Mouse (Mus musculus) neural tube, embryonic 14.5 days (tissue): Measurements from ENCODE around the gene Uvrag. TPM values are rescaled to one million over a fixed set of nuclear protein-coding genes. Genes with fewer than 3 reads are reported as not detected.
"Not testable (repeated sequence)": the region's sequence is repeated elsewhere in the genome, so short reads cannot be mapped to it uniquely, and the experiment has no call there.

ENCODE experiments used
- ATAC-seq: fragments of 200-750 bp; cut with Nextera tagmentation; 2 replicates; pipeline ENCODE4 v1.8.0; 2017; ENCODE audit warnings: low read depth, mild to moderate bottlenecking, moderate TSS enrichment, moderate library complexity
- H3K27ac ChIP-seq: fragments of 300-500 bp; sonication (generic); 2 replicates; pipeline ENCODE4 v1.5.1; 2014; ENCODE audit warnings: low read depth, mild to moderate bottlenecking, control low read depth, low read length, moderate library complexity, mixed read lengths
- H3K27me3 ChIP-seq: fragments of 300-500 bp; sonication (generic); 2 replicates; pipeline ENCODE4 v1.6.1; 2014; ENCODE audit warnings: low read length; ENCODE audit not compliant: control insufficient read depth, insufficient read depth
- H3K36me3 ChIP-seq: fragments of 300-500 bp; sonication (generic); 2 replicates; pipeline ENCODE4 v1.6.1; 2014; ENCODE audit warnings: low read length, mixed read lengths; ENCODE audit not compliant: control insufficient read depth, insufficient read depth
- H3K4me1 ChIP-seq: fragments of 300-500 bp; sonication (generic); 2 replicates; pipeline ENCODE4 v1.6.1; 2014; ENCODE audit warnings: low read length; ENCODE audit not compliant: control insufficient read depth, insufficient read depth
- H3K4me2 ChIP-seq: fragments of 300-500 bp; sonication (generic); 2 replicates; pipeline ENCODE4 v1.6.1; 2014; ENCODE audit warnings: mild to moderate bottlenecking, low read depth, low read length, control low read depth
- H3K4me3 ChIP-seq: fragments of 300-500 bp; sonication (generic); 2 replicates; pipeline ENCODE4 v1.5.1; 2014; ENCODE audit warnings: low read depth, low read length, control low read depth, mixed read lengths
- H3K9ac ChIP-seq: fragments of 300-500 bp; sonication (generic); replicated peaks from 2 replicates; pipeline ENCODE4 v1.6.1; 2014; ENCODE audit warnings: low read depth, mild to moderate bottlenecking, control low read depth, low read length, mixed read lengths
- H3K9me3 ChIP-seq: fragments of 300-500 bp; sonication (generic); 2 replicates; pipeline ENCODE4 v1.6.1; 2016; ENCODE audit warnings: low read length; ENCODE audit not compliant: control insufficient read depth
- WGBS: fragments of 180-500 bp; shearing (Covaris S2); extraction: QIAGEN DNeasy Blood & Tissue Kit; methylation state at CpG from one replicate; pipeline ENCODE4 v1.1.7; 2014; 5-methylcytosine and 5-hydroxymethylcytosine counted together
- polyA plus RNA-seq: library from polyadenylated mRNA; unstranded; fragments of >200 nt; fragmentation: Nextera tagmentation; extraction: Ambion mirVana; gene quantifications from 2 replicates; pipeline ENCODE4 v1.2.1, GENCODE M21; 2014

The Uvrag gene
- polyA plus RNA-seq, 1 experiment from 2014 or later, result 23.8 TPM

- WGBS, result 5% methylated on average over 2 of the region's 2 CpGs
- Histone ChIP-seq H3K9ac (no peak overlapping the region), H3K4me2 (peak overlapping the region; percentile 4; the same call in 1 of the 2 replicates), H3K4me3 (no peak overlapping the region), H3K4me1 (peaks cover 7% of the 10 kb centered on the region; the same call in 1 of the 2 replicates), H3K9me3 (no peaks in the 10 kb centered on the region), H3K27ac (no peak overlapping the region), H3K27me3 (no peaks in the 10 kb centered on the region), H3K36me3 (no peaks in the 10 kb centered on the region)
- no peak for ATAC-seq
Observed at GRCm38 (mm10) chr7:99065920-99066319, 75.0 kb downstream of the Uvrag start.

GRCm38 (mm10) chr7:99065391-99065831 lies 75.5 kb downstream of the Uvrag start:
- Histone ChIP-seq H3K27ac (no peak overlapping the region), H3K4me1 (peaks cover 7% of the 10 kb centered on the region; the same call in 1 of the 2 replicates), H3K9me3 (no peaks in the 10 kb centered on the region), H3K27me3 (no peaks in the 10 kb centered on the region), H3K9ac (no peak overlapping the region), H3K4me2 (peak overlapping the region; percentile 4; the same call in 1 of the 2 replicates), H3K4me3 (no peak overlapping the region), H3K36me3 (no peaks in the 10 kb centered on the region)
- WGBS, result 2% methylated on average over 11 of the region's 11 CpGs
- peak; percentile 72 for ATAC-seq

GRCm38 (mm10) chr7:99064795-99065194 lies 76.1 kb downstream of the Uvrag start:
- Histone ChIP-seq H3K9me3 (no peaks in the 10 kb centered on the region), H3K4me3 (no peak overlapping the region), H3K36me3 (no peaks in the 10 kb centered on the region), H3K27me3 (no peaks in the 10 kb centered on the region), H3K27ac (no peak overlapping the region), H3K4me2 (no peak overlapping the region), H3K4me1 (peaks cover 7% of the 10 kb centered on the region; the same call in 1 of the 2 replicates), H3K9ac (no peak overlapping the region)
- WGBS, result 38% methylated on average over 3 of the region's 3 CpGs
- ATAC-seq, result no peak

- H3K9ac ChIP-seq, H3K4me3 ChIP-seq, H3K27ac ChIP-seq, H3K4me2 ChIP-seq, H3K9me3 ChIP-seq, H3K27me3 ChIP-seq, H3K4me1 ChIP-seq, H3K36me3 ChIP-seq: not testable (repeated sequence)
- WGBS, result 81% methylated on average over 3 of the region's 3 CpGs
- peak; percentile 54; the same call in 1 of the 2 replicates for ATAC-seq
Observed at GRCm38 (mm10) chr7:99062263-99062662, 78.7 kb downstream of the Uvrag start.

GRCm38 (mm10) chr7:99061056-99061680 lies 79.8 kb downstream of the Uvrag start:
- Histone ChIP-seq H3K4me3 (no peak overlapping the region), H3K4me2 (no peak overlapping the region), H3K27ac (no peak overlapping the region), H3K9me3 (no peaks in the 10 kb centered on the region), H3K36me3 (no peaks in the 10 kb centered on the region), H3K4me1 (peaks cover 7% of the 10 kb centered on the region; the same call in 1 of the 2 replicates), H3K27me3 (no peaks in the 10 kb centered on the region), H3K9ac (no peak overlapping the region)
- no peak for ATAC-seq
- WGBS, result 72% methylated on average over 7 of the region's 7 CpGs

GRCm38 (mm10) chr7:99060476-99060875 lies 80.5 kb downstream of the Uvrag start:
- Histone ChIP-seq H3K9ac (no peak overlapping the region), H3K9me3 (no peaks in the 10 kb centered on the region), H3K4me3 (no peak overlapping the region), H3K27me3 (no peaks in the 10 kb centered on the region), H3K4me2 (no peak overlapping the region), H3K36me3 (no peaks in the 10 kb centered on the region), H3K4me1 (peaks cover 3% of the 10 kb centered on the region; the same call in 1 of the 2 replicates), H3K27ac (no peak overlapping the region)
- 88% methylated on average over 5 of the region's 5 CpGs for WGBS
- no peak for ATAC-seq

GRCm38 (mm10) chr7:99059934-99060333 lies 81.0 kb downstream of the Uvrag start:
- H3K4me1 ChIP-seq, result no peaks in the 10 kb centered on the region
- ATAC-seq, result no peak
- no peak overlapping the region for H3K4me3 ChIP-seq
- no peaks in the 10 kb centered on the region for H3K27me3 ChIP-seq
- H3K36me3 ChIP-seq, result no peaks in the 10 kb centered on the region
- H3K27ac ChIP-seq, result no peak overlapping the region
- no peak overlapping the region for H3K4me2 ChIP-seq
- H3K9ac ChIP-seq, result no peak overlapping the region
- 83% methylated on average over 8 of the region's 8 CpGs for WGBS
- H3K9me3 ChIP-seq, result no peaks in the 10 kb centered on the region

- Histone ChIP-seq H3K9me3 (no peaks in the 10 kb centered on the region; the same call in 1 of the 2 replicates), H3K27me3 (no peaks in the 10 kb centered on the region), H3K4me1 (no peaks in the 10 kb centered on the region), H3K9ac (no peak overlapping the region), H3K4me2 (no peak overlapping the region), H3K4me3 (no peak overlapping the region), H3K36me3 (no peaks in the 10 kb centered on the region), H3K27ac (no peak overlapping the region)
- 93% methylated on average over 17 of the region's 17 CpGs for WGBS
- no peak for ATAC-seq
Observed at GRCm38 (mm10) chr7:99057053-99057630, 83.8 kb downstream of the Uvrag start.

GRCm38 (mm10) chr7:99053626-99054025 lies 87.3 kb downstream of the Uvrag start:
- ATAC-seq, result no peak
- Histone ChIP-seq H3K36me3 (no peaks in the 10 kb centered on the region), H3K4me2 (no peak overlapping the region), H3K4me1 (no peaks in the 10 kb centered on the region), H3K4me3 (no peak overlapping the region), H3K9ac (no peak overlapping the region), H3K27me3 (no peaks in the 10 kb centered on the region), H3K27ac (no peak overlapping the region), H3K9me3 (no peaks in the 10 kb centered on the region; the same call in 1 of the 2 replicates)
- 95% methylated on average over 4 of the region's 4 CpGs for WGBS
